Mouse (Mus musculus): ENCODE measurements around the gene Gm10031. TPM values are rescaled to one million over a fixed set of nuclear protein-coding genes. Genes with fewer than 3 reads are reported as not detected.
"Not testable (repeated sequence)": the region's sequence is repeated elsewhere in the genome, so short reads cannot be mapped to it uniquely, and the experiment has no call there.

Gm10031 gene
- 41.3 and 41.6 TPM in 2 replicates for total RNA-seq (2021)
- long read RNA-seq, experiment 1, partial matches to known transcripts = 0 of 4 reads
- long read RNA-seq, experiment 1, other reads (novel, unspliced or antisense) = 0 of 4 reads
- long read RNA-seq, experiment 2, transcript Gm10031-201 (1 exons, 2,653 nt) = major isoform, 6 of 6 reads
- long read RNA-seq, experiment 2, partial matches to known transcripts = 0 of 6 reads
- long read RNA-seq, experiment 2, other reads (novel, unspliced or antisense) = 0 of 6 reads

DNA sequence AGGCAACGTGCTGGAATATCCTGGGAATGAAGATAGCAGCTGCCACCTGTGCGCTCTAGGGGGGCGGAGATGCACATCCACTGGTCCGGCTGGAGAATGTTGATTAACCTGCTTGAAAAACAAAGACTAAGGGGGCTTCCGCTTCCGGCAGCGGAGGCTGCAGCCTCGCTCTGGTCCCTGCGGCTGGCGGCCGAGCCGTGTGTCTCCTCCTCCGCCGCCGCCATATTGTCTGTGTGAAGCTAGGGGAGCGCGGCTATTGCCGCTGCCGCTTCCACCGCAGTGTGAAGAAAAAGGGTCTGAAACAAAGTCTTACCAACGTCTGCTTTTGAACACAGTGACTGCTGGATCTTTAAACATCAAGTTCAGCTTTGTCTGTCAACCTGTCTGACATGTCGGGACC lies at the start of gene Gm10031:
TSS of gene Gm10031 (plus strand) at position 171 of the 400 bp plus-strand sequence.
- DNase-seq = not testable (repeated sequence)

GRCm38 (mm10) chr1:156474854-156475253 lies 49.0 kb upstream of the Gm10031 start:
- DNase-seq = no peak

GRCm38 (mm10) chr1:156476016-156476415 lies 47.8 kb upstream of the Gm10031 start:
- peak; percentile 61 for DNase-seq

- DNase-seq = no peak
Measured at GRCm38 (mm10) chr1:156476535-156476934, 47.3 kb upstream of the Gm10031 start.

DNA sequence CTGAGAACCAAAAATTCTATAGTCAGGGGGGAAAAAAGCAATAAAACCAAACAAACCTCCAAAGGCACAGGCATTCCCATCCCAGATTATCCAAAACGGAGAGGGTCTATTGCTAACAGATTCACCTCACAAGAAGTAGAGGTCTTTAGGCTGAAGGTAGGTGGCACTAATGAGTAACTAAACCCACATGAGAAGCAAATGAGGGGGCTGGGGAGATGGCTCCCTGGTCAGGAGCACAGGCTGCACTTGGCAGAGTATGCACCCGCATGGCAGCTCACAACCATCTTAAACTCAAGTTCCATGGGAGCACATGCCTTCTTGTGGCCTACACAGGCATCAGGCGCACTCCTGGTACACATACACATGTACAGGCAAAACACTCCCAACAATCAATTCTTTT lies 42.0 kb upstream of the Gm10031 start:
- no peak for DNase-seq

GRCm38 (mm10) chr1:156487498-156487897 lies 36.3 kb upstream of the Gm10031 start:
- DNase-seq = no peak

DNA sequence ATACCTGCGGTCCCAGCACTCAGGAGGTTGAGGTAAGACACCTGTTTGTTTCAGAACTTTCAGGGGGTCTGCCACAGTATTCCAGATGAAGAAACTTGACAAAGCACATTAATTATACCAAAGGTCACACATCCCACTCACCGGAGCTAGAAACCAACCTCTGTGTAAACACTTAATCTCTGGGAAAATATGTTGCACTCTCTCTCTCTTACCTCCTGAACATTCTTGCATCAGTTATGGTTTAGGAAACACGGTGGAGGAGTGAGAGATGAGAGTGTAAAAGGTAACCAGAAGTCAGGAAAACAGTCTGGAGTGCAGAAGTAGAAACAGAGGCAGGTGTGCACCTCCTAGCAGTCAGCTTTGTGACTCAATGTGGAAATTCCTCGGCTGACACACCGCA lies 35.8 kb upstream of the Gm10031 start:
- DNase-seq = no peak

- peak; percentile 22 for DNase-seq
Measured at GRCm38 (mm10) chr1:156491226-156491796, 32.5 kb upstream of the Gm10031 start.

- DNase-seq = no peak
Measured at GRCm38 (mm10) chr1:156495025-156495424, 28.8 kb upstream of the Gm10031 start.

DNA sequence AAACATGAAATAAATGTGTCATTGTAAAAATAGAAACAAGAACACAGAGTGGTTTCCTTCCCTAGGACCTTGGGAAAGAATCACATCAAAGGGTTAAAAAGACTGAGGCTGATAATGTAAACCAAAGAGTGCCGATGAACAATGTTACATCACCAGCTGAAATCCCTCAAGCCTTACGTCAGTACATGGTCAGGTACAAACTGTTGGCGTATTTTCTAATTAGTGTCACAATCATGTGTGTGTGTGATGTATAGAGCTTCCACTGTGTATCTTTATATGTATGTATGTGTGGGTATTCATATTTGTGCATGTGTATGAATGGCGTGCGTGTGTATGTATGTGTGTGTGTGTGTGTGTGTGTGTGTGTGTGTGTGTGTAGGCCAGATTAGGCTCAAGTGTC lies 26.9 kb upstream of the Gm10031 start:
- DNase-seq = no peak

GRCm38 (mm10) chr1:156504945-156505523 lies 18.8 kb upstream of the Gm10031 start:
- no peak for DNase-seq

DNA sequence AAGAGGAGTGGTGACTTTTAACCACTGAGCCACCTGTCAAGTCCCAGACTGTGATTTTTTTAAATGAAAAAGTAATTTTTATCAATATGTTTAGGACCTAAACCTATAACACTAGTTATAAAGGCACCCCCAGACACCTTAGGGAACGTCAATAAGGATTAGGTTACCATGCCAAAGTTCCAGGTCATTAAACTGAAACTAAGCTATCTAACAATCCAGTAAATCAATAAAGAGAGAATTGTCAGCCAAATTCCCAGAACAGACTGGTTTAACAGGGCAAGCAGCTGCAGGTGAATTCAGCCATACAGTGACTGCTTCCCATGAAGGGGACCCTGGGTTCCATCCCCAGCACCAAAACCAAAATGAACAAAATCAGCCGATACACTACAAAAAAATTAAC lies 17.9 kb upstream of the Gm10031 start:
- DNase-seq = no peak

GRCm38 (mm10) chr1:156507753-156508152 lies 16.1 kb upstream of the Gm10031 start:
- no peak for DNase-seq

DNA sequence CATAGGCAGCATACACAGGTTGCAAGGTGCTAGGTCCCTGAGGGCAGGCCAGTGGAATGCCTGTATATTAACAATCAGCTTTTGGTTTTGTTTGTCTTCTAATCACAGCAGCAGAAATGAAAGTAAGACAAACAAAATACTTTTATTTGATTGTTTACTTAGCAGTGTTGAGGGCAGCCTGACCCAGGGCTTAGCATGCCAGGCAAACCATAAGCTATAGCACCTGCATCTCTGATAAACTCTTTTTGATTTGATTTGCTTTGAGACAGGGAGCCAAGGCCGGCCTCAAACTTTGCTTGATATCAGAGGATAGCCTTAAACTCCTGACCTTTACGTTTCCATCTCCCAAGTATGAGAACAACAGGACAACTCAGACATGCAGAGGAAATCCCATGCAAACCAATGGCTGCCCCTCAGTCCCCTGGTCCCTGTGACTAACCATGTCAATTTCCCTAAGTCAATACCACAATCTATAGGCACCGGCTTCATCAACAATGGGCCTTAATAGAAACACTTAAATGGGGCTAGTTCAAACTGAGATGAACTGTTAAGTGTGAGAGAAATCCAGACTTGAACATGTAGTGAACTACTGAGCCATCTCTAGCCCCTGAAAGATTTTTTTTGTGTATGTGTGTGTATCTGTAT lies 3.6 kb upstream of the Gm10031 start:
- no peak for DNase-seq

DNA sequence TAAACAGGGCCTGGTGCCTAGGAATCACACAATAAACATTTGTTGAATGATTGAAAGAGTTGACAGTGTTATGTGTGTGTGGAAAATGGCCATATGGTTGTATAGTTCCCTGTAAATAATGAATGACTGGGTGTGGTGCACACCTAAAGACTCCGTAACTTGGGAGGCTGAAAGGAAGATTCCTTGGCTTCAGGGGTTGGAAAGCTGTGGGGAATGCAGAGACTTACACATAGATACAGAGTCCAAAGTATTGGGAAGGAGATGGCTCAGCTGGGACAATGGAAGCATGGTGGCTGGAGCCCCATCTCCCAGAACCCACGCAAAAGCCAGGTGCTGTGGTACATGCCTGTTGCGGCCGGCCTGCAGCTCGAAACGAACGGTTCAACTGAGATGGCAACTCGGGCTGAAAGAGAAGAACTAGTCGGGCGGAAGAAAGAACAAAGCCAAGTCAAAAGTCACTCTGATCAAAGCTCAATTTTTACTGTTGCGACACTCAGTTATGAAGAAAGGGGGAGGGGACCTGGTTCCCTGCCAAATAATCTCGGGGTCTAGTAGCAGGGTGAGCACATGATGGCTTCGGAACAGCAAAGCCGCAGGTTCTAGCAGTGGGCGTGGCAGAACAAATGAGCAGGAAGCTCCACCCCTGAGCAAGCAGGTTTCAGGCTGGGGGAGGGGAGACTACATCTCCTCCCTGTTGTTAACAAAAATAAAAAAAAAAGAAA lies 1.9 kb upstream of the Gm10031 start:
- DNase-seq = peak; percentile 66

DNA sequence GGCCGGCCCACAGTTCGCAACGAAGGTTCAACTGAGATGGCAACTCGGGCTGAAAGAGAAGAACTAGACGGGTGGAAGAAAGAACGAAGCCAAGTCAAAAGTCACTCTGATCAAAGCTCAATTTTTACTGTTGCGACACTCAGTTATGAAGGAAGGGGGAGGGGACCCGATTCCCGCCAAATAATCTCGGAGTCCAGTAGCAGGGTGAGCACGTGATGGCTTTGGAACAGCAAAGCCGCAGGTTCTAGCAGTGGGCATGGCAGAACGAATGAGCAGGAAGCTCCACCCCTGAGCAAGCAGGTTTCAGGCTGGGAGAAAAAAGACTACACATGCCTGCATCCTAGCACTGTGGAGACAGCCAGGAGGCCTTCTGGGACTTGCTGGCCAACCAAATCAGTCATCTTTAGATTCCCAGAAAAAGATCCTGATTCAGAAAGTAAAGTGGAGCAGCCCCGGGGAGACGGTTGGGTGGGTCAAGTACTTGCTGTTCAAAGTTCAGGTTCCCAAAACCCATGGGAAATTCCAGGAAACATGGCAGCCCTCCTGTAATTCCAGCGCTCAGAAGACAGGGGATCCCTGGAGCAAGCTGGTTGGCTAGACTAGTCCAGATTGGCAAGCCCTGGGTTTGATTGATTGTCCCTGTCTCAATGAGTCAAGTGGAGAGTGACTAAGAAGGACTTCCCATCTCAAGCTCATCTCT lies 8.8 kb downstream of the Gm10031 start:
- not testable (repeated sequence) for DNase-seq

DNA sequence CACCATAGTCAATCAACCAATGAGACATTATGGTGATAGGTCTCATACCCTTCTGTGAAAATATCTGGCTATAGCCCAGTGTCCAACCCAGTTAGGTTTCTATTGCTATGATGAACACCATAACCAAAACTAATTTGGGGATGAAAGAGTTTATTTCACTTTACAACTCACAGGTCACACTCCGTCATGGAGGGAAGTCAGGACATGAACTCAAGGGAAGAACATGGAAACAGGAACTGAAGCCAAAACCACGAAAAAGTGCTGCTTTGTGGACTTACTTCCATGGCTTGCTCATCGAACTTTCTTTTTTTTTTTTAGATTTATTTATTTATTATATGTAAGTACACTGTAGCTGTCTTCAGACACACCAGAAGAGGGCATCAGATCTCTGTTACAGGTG lies 9.7 kb downstream of the Gm10031 start:
- DNase-seq = no peak

- no peak for DNase-seq
Measured at GRCm38 (mm10) chr1:156533911-156534310, 10.1 kb downstream of the Gm10031 start.

GRCm38 (mm10) chr1:156537031-156537430 lies 13.2 kb downstream of the Gm10031 start:
- DNase-seq = no peak

GRCm38 (mm10) chr1:156537701-156538100 lies 13.9 kb downstream of the Gm10031 start:
- no peak for DNase-seq

DNA sequence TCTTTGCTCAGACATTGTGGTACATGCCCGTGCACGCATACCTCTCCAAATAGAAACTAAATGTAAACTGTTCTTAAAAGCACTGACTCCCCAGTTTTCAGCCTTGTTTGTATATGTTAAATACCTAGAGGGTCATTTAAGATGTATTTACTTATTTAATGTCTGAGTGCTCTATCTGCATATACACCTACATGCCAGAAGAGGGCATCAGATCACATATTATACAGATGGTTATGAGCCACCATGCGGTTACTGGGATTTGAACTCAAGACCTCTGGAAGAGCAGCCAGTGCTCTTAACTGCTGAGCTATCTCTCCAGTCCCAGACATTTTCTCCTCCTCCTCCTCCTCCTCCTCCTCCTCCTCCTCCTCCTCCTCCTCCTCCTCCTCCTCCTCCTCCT lies 14.6 kb downstream of the Gm10031 start:
- DNase-seq = no peak
